Mouse (Mus musculus) small intestine, adult 2 months (tissue): ENCODE measurements around the gene Htr3b. TPM values are rescaled to one million over a fixed set of nuclear protein-coding genes. Genes with fewer than 3 reads are reported as not detected.

Experiments used
- H3K27ac ChIP-seq: fragments of 200-500 bp; 2 replicates; pipeline ENCODE4 v1.5.1; 2012; ENCODE audit warnings: low read depth, low read length, control low read depth, inconsistent platforms; ENCODE audit not compliant: insufficient read depth
- H3K27me3 ChIP-seq: fragments of 200-500 bp; 2 replicates; pipeline ENCODE4 v1.6.1; 2012; ENCODE audit warnings: mild to moderate bottlenecking, moderate library complexity, low read length, inconsistent platforms; ENCODE audit not compliant: control insufficient read depth, insufficient read depth
- H3K36me3 ChIP-seq: fragments of 200-500 bp; 2 replicates; pipeline ENCODE4 v1.6.1; 2012; ENCODE audit warnings: mild to moderate bottlenecking, low read length, control low read depth, inconsistent platforms; ENCODE audit not compliant: control insufficient read depth, insufficient read depth
- H3K4me1 ChIP-seq: fragments of 200-500 bp; 2 replicates; pipeline ENCODE4 v1.6.1; 2012; ENCODE audit warnings: low read length, inconsistent platforms, mixed read lengths; ENCODE audit not compliant: control insufficient read depth, insufficient read depth, insufficient read length
- H3K4me3 ChIP-seq: fragments of 200-500 bp; 2 replicates; pipeline ENCODE4 v1.5.1; 2012; ENCODE audit warnings: low read depth, mild to moderate bottlenecking, control low read depth, inconsistent platforms, low read length, moderate library complexity
- CTCF ChIP-seq: fragments of 200-500 bp; IDR thresholded peaks from 2 replicates; pipeline ENCODE4 v1.5.1; 2012; ENCODE audit warnings: low read depth, mild to moderate bottlenecking, control low read depth, inconsistent platforms, low read length, moderate library complexity, mixed read lengths; ENCODE audit not compliant: insufficient replicate concordance, insufficient read length; ENCODE audit errors: extremely low read depth
- POLR2A ChIP-seq: fragments of 200-500 bp; IDR thresholded peaks from 2 replicates; pipeline ENCODE4 v1.6.1; 2012; ENCODE audit warnings: low read depth, mild to moderate bottlenecking, control low read depth, inconsistent platforms, low read length, moderate library complexity
- WGBS: fragments of 180-500 bp; shearing (Covaris S2); methylation state at CpG from one replicate; pipeline ENCODE4 v1.1.7; 2018; 5-methylcytosine and 5-hydroxymethylcytosine counted together
- polyA plus RNA-seq: library from polyadenylated mRNA; depleted of rRNA; stranded (reverse); fragments of >200 nt; gene quantifications from 2 replicates; pipeline ENCODE4 v1.2.3, GENCODE M21; 2012

The Htr3b gene
- polyA plus RNA-seq, 1 experiment: 0.18 TPM

GRCm38 (mm10) chr9:48976661-48977355 is 12.0 kb upstream of the Htr3b start:
- TF ChIP-seq CTCF: no peak
- no peak for TF ChIP-seq POLR2A

GRCm38 (mm10) chr9:48972494-48972893 is 7.7 kb upstream of the Htr3b start:
- 40% methylated on average over 3 of the region's 3 CpGs for WGBS
- Histone ChIP-seq H3K27me3 (no peaks in the 10 kb centered on the region), H3K27ac (no peak overlapping the region), H3K36me3 (no peaks in the 10 kb centered on the region), H3K4me1 (no peaks in the 10 kb centered on the region), H3K4me3 (no peak overlapping the region)
- no peak for TF ChIP-seq POLR2A
- peak; percentile 39; the same call in 1 of the 2 replicates for TF ChIP-seq CTCF

More at GRCm38 (mm10) chr9:48976661-48977355, 12.0 kb upstream of the Htr3b start:
- Histone ChIP-seq H3K4me1 (peaks cover 14% of the 10 kb centered on the region; the same call in 1 of the 2 replicates), H3K4me3 (no peak overlapping the region), H3K27me3 (no peaks in the 10 kb centered on the region), H3K36me3 (no peaks in the 10 kb centered on the region), H3K27ac (no peak overlapping the region)
- WGBS: 69% methylated on average over 6 of the region's 6 CpGs

- Histone ChIP-seq H3K27ac (no peak overlapping the region), H3K4me1 (no peaks in the 10 kb centered on the region), H3K4me3 (no peak overlapping the region), H3K36me3 (no peaks in the 10 kb centered on the region), H3K27me3 (no peaks in the 10 kb centered on the region; the same call in 1 of the 2 replicates)
- WGBS: 20% methylated on average over 7 of the region's 7 CpGs
- TF ChIP-seq POLR2A (no peak), CTCF (no peak)
Observed at GRCm38 (mm10) chr9:48962131-48962530, 2.7 kb downstream of the Htr3b start.

- 45% methylated on average over 12 of the region's 12 CpGs for WGBS
Observed at GRCm38 (mm10) chr9:48961314-48961713, 3.5 kb downstream of the Htr3b start.

GRCm38 (mm10) chr9:48947565-48947964 is 17.2 kb downstream of the Htr3b start:
- H3K4me3 ChIP-seq: no peak overlapping the region
- WGBS: 79% methylated on average over 4 of the region's 4 CpGs
- no peaks in the 10 kb centered on the region for H3K4me1 ChIP-seq
- no peak overlapping the region for H3K27ac ChIP-seq
- no peaks in the 10 kb centered on the region for H3K36me3 ChIP-seq
- H3K27me3 ChIP-seq: no peaks in the 10 kb centered on the region
- no peak for TF ChIP-seq POLR2A
- TF ChIP-seq CTCF: no peak

More at GRCm38 (mm10) chr9:48961314-48961713, 3.5 kb downstream of the Htr3b start:
- no peak overlapping the region for H3K4me3 ChIP-seq
- H3K36me3 ChIP-seq: no peaks in the 10 kb centered on the region
- TF ChIP-seq CTCF (no peak), POLR2A (no peak)
- no peaks in the 10 kb centered on the region for H3K4me1 ChIP-seq
- H3K27ac ChIP-seq: no peak overlapping the region
- H3K27me3 ChIP-seq: no peaks in the 10 kb centered on the region; the same call in 1 of the 2 replicates

- H3K4me1 ChIP-seq: no peaks in the 10 kb centered on the region
- no peak overlapping the region for H3K27ac ChIP-seq
- no peak for TF ChIP-seq POLR2A
- no peak for TF ChIP-seq CTCF
- H3K4me3 ChIP-seq: no peak overlapping the region
- H3K27me3 ChIP-seq: no peaks in the 10 kb centered on the region
- no peaks in the 10 kb centered on the region for H3K36me3 ChIP-seq
- WGBS: 55% methylated on average over 1 of the region's 1 CpGs
Observed at GRCm38 (mm10) chr9:48942349-48942748, 22.4 kb downstream of the Htr3b start.

GRCm38 (mm10) chr9:48929436-48929835 is 35.4 kb downstream of the Htr3b start:
- Histone ChIP-seq H3K36me3 (no peaks in the 10 kb centered on the region), H3K27ac (no peak overlapping the region), H3K27me3 (no peaks in the 10 kb centered on the region), H3K4me3 (no peak overlapping the region), H3K4me1 (no peaks in the 10 kb centered on the region)
- no peak for TF ChIP-seq CTCF
- no peak for TF ChIP-seq POLR2A
- 67% methylated on average over 5 of the region's 5 CpGs for WGBS
